ENCODE assay signal across 28 mouse cellular contexts in the genomic region with DNA sequence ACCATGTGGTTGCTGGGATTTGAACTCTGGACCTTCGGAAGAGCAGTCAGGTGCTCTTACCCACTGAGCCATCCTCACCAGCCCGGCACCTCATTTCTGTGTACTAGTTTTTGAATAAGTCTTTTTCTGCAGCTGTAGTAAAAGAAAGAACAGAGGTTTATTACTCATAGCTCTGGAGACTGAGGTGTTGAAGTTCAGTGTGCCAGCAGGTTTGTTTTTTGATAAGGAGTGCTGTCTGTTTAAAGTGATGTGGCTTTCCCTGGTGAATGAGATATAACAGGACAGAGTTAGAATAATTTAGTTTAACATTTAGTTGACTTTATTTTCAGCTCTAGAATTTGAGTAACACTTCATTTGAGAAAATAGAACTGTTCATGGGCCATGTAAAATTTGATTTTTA. TPM values are rescaled to one million over a fixed set of nuclear protein-coding genes. Genes with fewer than 3 reads are reported as not detected.
DNase-seq lines count a peak whose midpoint lies in the region; ATAC-seq lines count a peak whose summit lies in the region.
"Had no signal": no experiment of that assay in that cellular context is flagged by ENCODE, and none has a peak within 500 bp of the region (broad histone marks: within the 10 kb centered on the region; RNA-seq: fewer than 3 reads in every experiment).

No protein-coding gene starts in this region.

- ATAC-seq in intestine, embryonic 14.5 days (replicated peaks; ENCODE audit: low FRiP score, low TSS enrichment, low read depth): no peak
- ATAC-seq in intestine, embryonic 16.5 days: no peak
- ATAC-seq in liver, embryonic 13.5 days (ENCODE audit: low read depth): peak; percentile 61
- peak; percentile 57; the same call in 1 of the 2 replicates for ATAC-seq in liver, embryonic 16.5 days (ENCODE audit: low read depth)
- peak; percentile 44 for ATAC-seq in megakaryocyte-erythroid progenitor cell, adult 5-6 weeks (replicated peaks; ENCODE audit: low FRiP score, low TSS enrichment, poor library complexity, severe bottlenecking)
- ATAC-seq: forebrain, embryonic 14.5 days had no signal

- peak; percentile 4 for DNase-seq in intestine, embryonic 14.5 days (ENCODE audit: low spot score)
- no peak for DNase-seq in liver, embryonic 13.5 days
- no peak for DNase-seq in B cell, adult 2 months
- no peak for DNase-seq in urinary bladder, adult 2 months (ENCODE audit: low spot score)
- DNase-seq in ovary, adult 18-20 months (ENCODE audit: low spot score): no peak
- DNase-seq: adrenal gland, adult 2 months; adrenal gland, postnatal 14 days; cerebellum, adult 11 months; cerebellum, adult 9-11 months; cerebellum, postnatal 25 days; forebrain, postnatal 0 days; gastrocnemius, adult 2 months; gastrocnemius, postnatal 14 days; heart, adult 18-20 months; heart, postnatal 10 days; heart, postnatal 36 days had no signal

- no peak overlapping the region for H3K4me2 ChIP-seq in intestine, embryonic 14.5 days (ENCODE audit: low read length)
- H3K4me2 ChIP-seq in intestine, embryonic 16.5 days (ENCODE audit: low read depth, low read length): no peak overlapping the region
- peak overlapping the region; percentile 46 for H3K4me2 ChIP-seq in liver, embryonic 13.5 days
- H3K4me2 ChIP-seq in liver, embryonic 16.5 days (ENCODE audit: low read depth, low read length): peak overlapping the region; percentile 33
- H3K4me2 ChIP-seq: embryonic facial prominence, embryonic 12.5 days; embryonic facial prominence, embryonic 15.5 days; heart, embryonic 12.5 days; heart, embryonic 15.5 days; hindbrain, embryonic 13.5 days had no signal

- H3K27ac ChIP-seq in intestine, embryonic 14.5 days (ENCODE audit: low read depth): no peak overlapping the region
- H3K27ac ChIP-seq in intestine, embryonic 16.5 days (ENCODE audit: low read length): no peak overlapping the region
- peak overlapping the region; percentile 72 for H3K27ac ChIP-seq in liver, embryonic 13.5 days
- H3K27ac ChIP-seq in liver, embryonic 16.5 days (ENCODE audit: low read length): peak overlapping the region; percentile 33; the same call in 1 of the 2 replicates
- H3K27ac ChIP-seq: embryonic facial prominence, embryonic 12.5 days; embryonic facial prominence, embryonic 15.5 days; gastrocnemius, adult 2 months; heart, embryonic 15.5 days; hindbrain, embryonic 10.5 days; hindbrain, embryonic 13.5 days had no signal

- no peak overlapping the region for H3K4me3 ChIP-seq in intestine, embryonic 14.5 days (ENCODE audit: low read depth, low read length)
- H3K4me3 ChIP-seq in intestine, embryonic 16.5 days (ENCODE audit: low read length): no peak overlapping the region
- H3K4me3 ChIP-seq in liver, embryonic 13.5 days (replicated peaks): no peak overlapping the region
- no peak overlapping the region for H3K4me3 ChIP-seq in liver, embryonic 16.5 days (ENCODE audit: low read depth, low read length)
- H3K4me3 ChIP-seq: embryonic facial prominence, embryonic 12.5 days; embryonic facial prominence, embryonic 15.5 days; gastrocnemius, adult 2 months; heart, embryonic 12.5 days; heart, embryonic 15.5 days; hindbrain, embryonic 10.5 days; hindbrain, embryonic 13.5 days had no signal

- 81% methylated on average over 2 of the region's 2 CpGs for WGBS in intestine, embryonic 14.5 days
- 70% methylated on average over 2 of the region's 2 CpGs for WGBS in intestine, embryonic 16.5 days
- 73% methylated on average over 2 of the region's 2 CpGs for WGBS in liver, embryonic 13.5 days (ENCODE audit: insufficient replicate concordance)
- whole genome bisulfite sequencing in liver, embryonic 16.5 days (ENCODE audit: insufficient replicate concordance): 49% methylated on average over 2 of the region's 2 CpGs

- H3K36me3 ChIP-seq in intestine, embryonic 14.5 days (ENCODE audit: control insufficient read depth, insufficient read depth, low read length): no peaks in the 10 kb centered on the region
- H3K36me3 ChIP-seq in intestine, embryonic 16.5 days (ENCODE audit: control insufficient read depth, insufficient read depth, low read length): no peaks in the 10 kb centered on the region
- peaks cover 9% of the 10 kb centered on the region for H3K36me3 ChIP-seq in liver, embryonic 13.5 days
- H3K36me3 ChIP-seq in liver, embryonic 16.5 days (ENCODE audit: control insufficient read depth, insufficient read depth): no peaks in the 10 kb centered on the region
- H3K36me3 ChIP-seq: embryonic facial prominence, embryonic 12.5 days; embryonic facial prominence, embryonic 15.5 days; heart, embryonic 15.5 days; hindbrain, embryonic 13.5 days had no signal

- H3K27me3 ChIP-seq in intestine, embryonic 14.5 days (replicated peaks; ENCODE audit: control insufficient read depth, insufficient read depth, low read length): no peaks in the 10 kb centered on the region
- no peaks in the 10 kb centered on the region for H3K27me3 ChIP-seq in intestine, embryonic 16.5 days (replicated peaks; ENCODE audit: control insufficient read depth, insufficient read depth, low read length)
- H3K27me3 ChIP-seq in liver, embryonic 13.5 days: no peaks in the 10 kb centered on the region
- H3K27me3 ChIP-seq in liver, embryonic 16.5 days (ENCODE audit: control insufficient read depth, insufficient read depth, low read depth, low read length): no peaks in the 10 kb centered on the region
- H3K27me3 ChIP-seq: CH12.LX; embryonic facial prominence, embryonic 12.5 days; embryonic facial prominence, embryonic 15.5 days; heart, embryonic 12.5 days; heart, embryonic 15.5 days; hindbrain, embryonic 13.5 days had no signal

- 0 out of 2 replicates have a peak, but pooled peaks cover 7% of the 10 kb centered on the region for H3K4me1 ChIP-seq in intestine, embryonic 14.5 days (replicated peaks; ENCODE audit: control insufficient read depth, insufficient read depth, low read length)
- H3K4me1 ChIP-seq in intestine, embryonic 16.5 days (ENCODE audit: control insufficient read depth, insufficient read depth, low read length): peaks cover 10% of the 10 kb centered on the region
- peaks cover 87% of the 10 kb centered on the region for H3K4me1 ChIP-seq in liver, embryonic 13.5 days (replicated peaks)
- H3K4me1 ChIP-seq in liver, embryonic 16.5 days (ENCODE audit: control insufficient read depth, low read depth, low read length): peaks cover 43% of the 10 kb centered on the region

- no peaks in the 10 kb centered on the region for H3K9me3 ChIP-seq in intestine, embryonic 14.5 days (ENCODE audit: control insufficient read depth, low read length)
- H3K9me3 ChIP-seq in intestine, embryonic 16.5 days (ENCODE audit: control insufficient read depth, low read length): no peaks in the 10 kb centered on the region
- no peaks in the 10 kb centered on the region for H3K9me3 ChIP-seq in liver, embryonic 13.5 days (replicated peaks)
- no peaks in the 10 kb centered on the region for H3K9me3 ChIP-seq in liver, embryonic 16.5 days (replicated peaks; ENCODE audit: control insufficient read depth, low read length)
- H3K9me3 ChIP-seq: embryonic facial prominence, embryonic 12.5 days; embryonic facial prominence, embryonic 15.5 days; G1E; heart, embryonic 12.5 days; heart, embryonic 15.5 days; hindbrain, embryonic 10.5 days; hindbrain, embryonic 13.5 days had no signal

- H3K9ac ChIP-seq in intestine, embryonic 14.5 days (ENCODE audit: low read length): no peak overlapping the region
- no peak overlapping the region for H3K9ac ChIP-seq in intestine, embryonic 16.5 days (ENCODE audit: low read depth, low read length)
- H3K9ac ChIP-seq in liver, embryonic 13.5 days: no peak overlapping the region
- no peak overlapping the region for H3K9ac ChIP-seq in liver, embryonic 16.5 days (ENCODE audit: low read depth, low read length)
- H3K9ac ChIP-seq: embryonic facial prominence, embryonic 12.5 days; embryonic facial prominence, embryonic 15.5 days; forebrain, postnatal 0 days; heart, embryonic 12.5 days; heart, embryonic 15.5 days; hindbrain, embryonic 13.5 days had no signal

RNA-seq across cellular contexts. Expression of a gene that starts 14.8 kb away (rescaled TPM):
- polyA plus RNA-seq in intestine, embryonic 14.5 days (2014; fragmentation: Nextera tagmentation; extraction: Ambion mirVana): 75.0 and 83.4 TPM in 2 replicates
- polyA plus RNA-seq in intestine, embryonic 16.5 days (2015; fragmentation: Nextera tagmentation; extraction: Ambion mirVana): 40.4 and 45.5 TPM in 2 replicates
- 39.0 and 39.3 TPM in 2 replicates for polyA plus RNA-seq in liver, embryonic 13.5 days (2015; fragmentation: Nextera tagmentation; extraction: Ambion mirVana)
- 29.5 and 32.0 TPM in 2 replicates for polyA plus RNA-seq in liver, embryonic 16.5 days (2015; fragmentation: Nextera tagmentation; extraction: Ambion mirVana)
- total RNA-seq in megakaryocyte-erythroid progenitor cell, adult 5-6 weeks (2014; fragmentation: Nextera tagmentation): 279 and 362 TPM in 2 replicates
- total RNA-seq in megakaryocyte-erythroid progenitor cell, adult 5-6 weeks (2017): 189 and 195 TPM in 2 replicates
- polyA plus RNA-seq in urinary bladder, adult 2 months (2012; rRNA removed): 51.1 and 60.4 TPM in 2 replicates

RNA-seq across cellular contexts. Expression of a gene that starts 44.5 kb away (rescaled TPM):
- polyA plus RNA-seq in intestine, embryonic 14.5 days (2014; fragmentation: Nextera tagmentation; extraction: Ambion mirVana): 0.15 and 0.19 TPM in 2 replicates
- polyA plus RNA-seq in intestine, embryonic 16.5 days (2015; fragmentation: Nextera tagmentation; extraction: Ambion mirVana): 0.31 and 0.32 TPM in 2 replicates
- 1.6 and 1.8 TPM in 2 replicates for polyA plus RNA-seq in liver, embryonic 13.5 days (2015; fragmentation: Nextera tagmentation; extraction: Ambion mirVana)
- polyA plus RNA-seq in liver, embryonic 16.5 days (2015; fragmentation: Nextera tagmentation; extraction: Ambion mirVana): 1.4 and 1.6 TPM in 2 replicates
- total RNA-seq in megakaryocyte-erythroid progenitor cell, adult 5-6 weeks (2014; fragmentation: Nextera tagmentation): 0.37 and 1.7 TPM in 2 replicates
- total RNA-seq in megakaryocyte-erythroid progenitor cell, adult 5-6 weeks (2017): 2.4 and 4.6 TPM in 2 replicates
- polyA plus RNA-seq in urinary bladder, adult 2 months (2012; rRNA removed): 1.1 and 1.7 TPM in 2 replicates
- total RNA-seq: gastrocnemius, adult 2 months; gastrocnemius, postnatal 14 days had no signal
- polyA plus RNA-seq: G1E; hindbrain, embryonic 10.5 days had no signal

Comparison
In these comparisons a context has a peak if more than half of its experiments do, and no peak if none do; other contexts are left out.
1. ATAC-seq: peak in liver, embryonic 13.5 days (single experiment), liver, embryonic 16.5 days (single experiment) and megakaryocyte-erythroid progenitor cell, adult 5-6 weeks (single experiment); none in intestine, embryonic 14.5 days (single experiment) and intestine, embryonic 16.5 days (single experiment).
2. H3K27ac ChIP-seq: peak in liver, embryonic 13.5 days (single experiment) and liver, embryonic 16.5 days (single experiment); none in intestine, embryonic 14.5 days (single experiment) and intestine, embryonic 16.5 days (single experiment).
3. H3K4me2 ChIP-seq: peak in liver, embryonic 13.5 days (single experiment) and liver, embryonic 16.5 days (single experiment); none in intestine, embryonic 14.5 days (single experiment) and intestine, embryonic 16.5 days (single experiment).